Mouse (Mus musculus): Measurements from ENCODE around the gene Ush1c.

Gene Ush1c

DNA sequence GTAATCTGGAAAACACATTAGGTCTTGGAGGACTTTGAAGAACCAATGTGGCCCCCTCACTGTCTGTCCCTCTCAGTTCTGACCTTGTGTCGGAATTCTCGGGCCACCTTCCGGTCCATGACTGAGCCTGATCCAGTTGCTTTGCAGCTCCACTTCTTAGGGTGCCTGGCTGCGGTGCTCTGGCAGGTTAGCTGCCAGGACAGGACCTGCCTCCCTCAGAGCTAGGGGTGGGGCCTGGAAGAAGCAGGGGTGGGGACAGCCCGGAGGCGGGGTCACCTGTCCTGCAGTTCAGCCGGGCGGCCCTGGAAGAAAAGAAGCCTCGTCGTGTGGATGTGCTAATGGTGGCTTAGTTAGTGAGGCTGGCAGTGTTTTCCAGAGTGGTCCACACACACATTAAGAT, at the start of gene Ush1c:
TSS of gene Ush1c (minus strand) at position 158 of the 400 bp plus-strand sequence.
- in situ Hi-C loops (cut with MboI, MseI) = no loop called here

DNA sequence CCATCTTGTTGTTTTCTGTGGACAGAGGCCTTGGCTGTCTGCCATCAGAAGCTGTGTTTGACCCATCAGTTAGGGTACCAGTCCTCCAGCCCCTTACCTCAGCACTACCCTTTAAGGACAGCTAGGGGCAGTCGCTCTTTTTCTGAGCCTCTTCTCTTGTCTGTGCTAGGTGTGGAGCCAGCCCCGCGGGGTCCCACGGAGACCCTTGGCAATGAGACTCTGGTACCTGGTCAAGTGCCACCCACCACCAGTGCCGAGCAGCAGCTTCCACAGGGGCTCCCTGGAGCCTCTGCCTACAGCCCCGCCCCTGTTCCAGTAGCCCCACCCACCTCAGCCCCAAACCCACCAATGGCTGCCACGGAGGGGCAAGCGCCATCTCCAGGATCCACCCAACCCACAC, 48.7 kb upstream of the Ush1c start:
- in situ Hi-C loops (cut with MboI, MseI) = no loop called here

DNA sequence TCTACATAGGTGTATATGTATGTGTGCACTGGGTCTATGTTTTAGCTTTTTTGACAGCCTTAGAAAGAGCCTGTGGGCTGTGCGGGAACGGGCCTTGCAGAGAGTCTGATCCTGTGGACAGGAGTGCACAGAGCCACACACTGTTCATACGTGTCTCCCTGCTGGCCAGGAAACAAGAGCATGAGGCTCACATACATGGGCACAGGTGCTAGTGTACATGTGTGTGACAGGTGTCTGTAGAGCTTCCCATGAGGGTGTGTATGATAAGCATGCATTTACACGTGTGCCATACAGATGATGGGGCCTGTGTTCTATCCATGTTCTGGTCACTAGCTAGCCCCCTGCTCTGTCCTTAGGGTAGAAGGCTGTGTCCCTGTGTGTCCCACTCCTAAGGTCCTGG, 48.1 kb upstream of the Ush1c start:
- in situ Hi-C loops (cut with MboI, MseI) = no loop called here

DNA sequence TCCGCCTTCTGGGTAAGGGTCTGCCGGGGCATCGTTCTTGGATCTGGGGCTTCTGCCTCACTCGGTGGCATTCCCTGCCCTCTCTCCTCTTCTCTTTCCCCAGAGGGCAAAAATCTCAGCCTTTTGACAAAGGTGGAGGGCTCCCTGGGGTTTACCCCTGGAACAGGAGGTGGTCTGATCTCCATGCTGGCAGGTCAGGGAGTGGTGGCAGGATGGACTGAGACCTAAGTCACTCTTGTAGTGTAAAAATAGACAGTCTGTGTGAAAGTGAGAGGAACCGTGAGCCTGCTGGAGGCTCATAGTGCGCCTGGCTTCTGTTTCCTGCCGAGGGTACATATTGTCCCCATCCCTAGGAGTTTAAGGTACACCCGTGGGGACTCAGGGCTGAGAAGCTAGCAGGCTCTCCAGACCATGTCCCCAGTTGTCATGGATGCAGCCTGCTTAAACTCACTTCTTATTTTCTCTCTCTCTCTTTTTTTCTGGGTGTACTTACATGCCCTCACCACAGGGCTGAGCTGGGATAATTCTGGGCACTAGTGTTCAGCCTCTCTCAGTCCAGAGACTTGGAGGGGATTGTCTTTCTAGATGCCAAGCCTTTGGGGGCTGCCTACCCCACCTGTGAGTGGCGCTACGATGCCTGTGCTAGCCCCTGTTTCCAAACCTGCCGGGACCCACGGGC, 47.0 kb upstream of the Ush1c start:
- in situ Hi-C loops (cut with MboI, MseI) = no loop called here

DNA sequence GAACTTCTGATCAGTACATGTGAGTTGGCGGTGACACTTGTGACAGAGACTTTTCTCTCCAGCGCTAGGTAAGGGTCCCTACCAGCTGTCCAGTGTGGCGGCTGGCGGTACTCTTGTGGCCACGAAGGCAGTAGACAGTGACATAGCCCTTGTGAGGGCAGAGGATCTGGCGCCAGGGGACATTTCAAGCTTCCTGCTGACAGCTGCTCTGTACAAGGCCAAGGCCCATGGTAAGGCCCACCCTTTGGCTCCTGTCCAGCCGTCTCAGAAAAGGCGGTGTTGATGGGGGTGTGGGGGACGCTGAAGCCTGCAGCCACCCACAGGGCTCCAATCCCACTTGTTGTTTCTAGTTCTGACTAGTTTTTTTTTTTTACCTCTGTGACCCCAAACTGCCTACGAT, 45.4 kb upstream of the Ush1c start:
- in situ Hi-C loops (cut with MboI, MseI) = no loop called here

DNA sequence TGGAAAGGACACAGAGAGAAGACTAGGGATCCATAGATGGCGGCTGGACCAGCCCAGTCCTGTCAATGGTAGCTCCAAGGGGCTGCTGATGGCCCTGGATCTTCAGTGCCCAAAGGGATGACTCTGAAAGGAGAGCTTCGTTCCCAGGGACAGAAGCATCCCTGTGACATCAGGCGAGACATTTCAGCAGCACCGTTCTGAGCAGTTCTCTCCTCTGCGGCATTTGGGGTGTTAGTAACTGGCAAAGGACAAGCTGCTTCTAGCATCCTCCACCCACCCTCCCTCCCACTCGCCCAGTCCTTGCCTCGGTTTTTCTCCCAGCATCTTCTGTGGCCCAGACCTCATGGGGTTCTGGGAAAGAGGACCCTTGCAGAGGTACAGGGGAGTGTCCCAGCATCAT, 44.0 kb upstream of the Ush1c start:
- in situ Hi-C loops (cut with MboI, MseI) = no loop called here

DNA sequence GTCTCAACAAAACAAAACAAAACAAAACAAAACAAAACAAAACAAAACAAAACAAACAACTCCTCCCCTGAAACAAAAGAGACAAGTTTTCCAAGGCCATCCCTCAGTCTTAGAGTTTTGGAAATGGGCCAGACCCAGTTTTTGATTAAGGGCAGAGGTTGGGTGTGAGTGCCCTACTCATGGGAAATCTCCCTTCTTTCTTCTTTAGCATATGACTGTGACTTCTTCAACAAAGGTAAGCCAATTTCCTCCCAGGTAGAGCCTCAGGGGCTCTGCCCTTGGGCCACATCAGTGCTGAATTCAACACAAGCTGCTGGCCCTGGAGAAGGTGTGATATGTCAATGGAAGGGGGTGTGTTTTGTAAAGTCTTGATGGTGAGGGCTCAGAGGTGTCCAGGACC, 42.6 kb upstream of the Ush1c start:
- in situ Hi-C loops (cut with MboI, MseI) = no loop called here

DNA sequence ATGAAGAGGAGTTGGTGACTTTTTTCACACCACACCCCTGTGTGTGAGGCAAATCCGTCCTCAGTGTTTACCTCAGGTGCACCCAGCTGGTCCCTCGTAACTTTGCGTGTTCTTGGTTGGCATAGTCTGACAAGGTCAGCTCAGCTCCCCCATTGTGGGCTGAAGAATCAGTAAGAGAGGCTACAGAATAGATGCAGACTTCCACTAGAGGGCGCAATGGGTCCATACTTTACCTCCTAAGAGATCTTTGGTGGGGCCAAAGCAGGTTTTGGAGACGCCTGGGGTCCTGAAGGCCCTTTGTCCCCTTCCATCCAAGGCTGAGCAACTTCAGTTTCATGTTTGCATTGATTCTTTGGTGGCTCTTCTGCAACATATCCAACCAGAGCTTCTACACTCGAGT, 41.6 kb upstream of the Ush1c start:
- in situ Hi-C loops (cut with MboI, MseI) = no loop called here

DNA sequence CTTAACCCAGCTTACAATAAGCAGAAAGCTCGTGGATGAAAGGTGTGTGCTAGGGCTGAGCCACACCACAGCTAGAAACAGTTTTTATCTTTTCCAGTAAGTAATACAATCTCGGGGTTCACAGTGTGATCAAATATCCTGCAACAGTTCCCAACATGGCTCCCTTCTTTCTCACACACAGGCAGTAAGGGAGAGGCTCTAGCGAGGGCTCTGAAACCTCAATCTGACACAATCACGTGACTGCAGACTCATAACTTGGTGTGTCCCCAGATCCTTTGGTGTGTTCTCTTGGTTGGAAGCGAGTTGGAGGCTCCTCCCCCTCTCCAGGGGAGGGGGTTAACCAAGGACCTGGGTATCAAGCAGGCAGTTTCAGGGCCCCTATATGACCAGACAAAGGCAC, 37.9 kb upstream of the Ush1c start:
- in situ Hi-C loops (cut with MboI, MseI) = no loop called here

DNA sequence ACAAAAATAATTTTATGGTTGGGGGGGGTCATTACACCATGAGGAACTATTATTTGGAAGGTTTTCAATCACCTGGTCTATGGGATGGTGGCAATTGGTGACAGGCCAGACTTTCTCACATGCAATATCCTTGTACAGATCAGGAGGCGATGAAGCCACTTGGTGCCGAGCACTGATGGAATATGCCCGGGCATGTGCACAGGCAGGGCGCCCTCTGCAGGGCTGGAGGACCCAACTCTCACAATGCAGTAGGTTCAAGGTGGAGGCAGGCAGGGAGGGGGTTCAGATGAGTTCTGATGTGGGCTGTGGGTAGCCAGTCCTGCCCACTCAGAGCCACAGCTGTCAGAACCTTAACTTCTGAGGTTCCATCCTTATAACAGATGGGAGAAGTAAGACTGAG, 13.5 kb upstream of the Ush1c start:
- in situ Hi-C loops (cut with MboI, MseI) = no loop called here

DNA sequence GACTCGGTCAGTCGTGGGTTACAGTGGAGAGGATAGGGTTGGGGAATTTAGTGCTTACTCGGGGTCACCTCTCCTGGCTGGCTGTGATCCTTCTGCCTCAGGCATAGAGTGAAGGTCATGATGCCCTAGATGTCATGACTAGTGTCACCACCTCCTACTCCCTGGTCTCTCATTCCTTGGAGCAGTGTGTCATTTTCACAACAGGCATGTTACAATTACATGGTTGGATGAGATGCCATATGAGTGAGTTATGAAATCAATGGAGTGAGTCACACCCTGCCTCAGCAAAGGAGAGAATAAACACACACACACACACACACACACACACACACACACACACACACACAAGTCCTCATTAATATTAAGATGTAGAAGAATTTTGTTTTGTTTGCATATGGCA, 9.3 kb upstream of the Ush1c start:
- in situ Hi-C loops (cut with MboI, MseI) = no loop called here

DNA sequence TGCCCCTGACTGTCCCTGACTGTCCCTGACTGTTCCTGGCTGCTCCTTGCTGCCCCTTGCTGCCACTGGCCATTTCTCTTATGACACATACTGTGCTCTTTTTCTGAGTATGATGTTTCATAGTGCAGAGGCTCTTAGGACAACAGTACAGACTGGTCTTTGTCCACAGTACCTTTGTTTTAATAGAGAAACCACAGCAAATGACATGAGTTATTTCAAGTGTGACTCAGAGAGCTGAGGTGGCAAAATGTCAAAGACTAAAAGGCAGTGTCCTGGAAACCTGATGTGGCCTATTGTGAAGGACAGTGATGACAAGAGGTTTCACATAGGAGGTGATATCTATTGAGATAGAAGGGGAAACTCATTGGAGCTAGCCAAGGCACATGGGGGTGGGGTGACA, 8.6 kb upstream of the Ush1c start:
- in situ Hi-C loops (cut with MboI, MseI) = no loop called here

DNA sequence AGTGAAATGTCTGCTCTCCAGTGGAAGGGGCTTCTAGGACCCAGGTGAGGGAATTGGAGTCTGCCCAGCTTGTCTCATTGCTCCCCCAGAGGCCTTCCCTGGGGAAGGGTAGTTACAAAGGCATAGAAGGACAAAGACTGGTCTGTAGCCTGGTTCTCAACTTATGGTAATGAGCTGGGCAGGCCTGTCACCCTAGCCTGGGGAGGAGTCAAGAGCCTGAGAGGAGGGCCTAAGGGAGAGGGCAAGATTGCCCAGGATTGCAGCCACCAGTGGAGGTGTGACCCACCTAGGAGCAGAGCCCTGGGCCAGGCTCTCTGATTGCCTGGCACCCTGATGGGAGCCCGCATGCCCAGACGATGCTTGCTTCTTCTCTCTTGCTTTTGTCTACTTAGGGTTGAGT, 2.4 kb upstream of the Ush1c start, which contains the start of gene Otog:
TSS of gene Otog (plus strand) at position 292 of the 400 bp plus-strand sequence.
- in situ Hi-C loops (cut with MboI, MseI) = no loop called here

DNA sequence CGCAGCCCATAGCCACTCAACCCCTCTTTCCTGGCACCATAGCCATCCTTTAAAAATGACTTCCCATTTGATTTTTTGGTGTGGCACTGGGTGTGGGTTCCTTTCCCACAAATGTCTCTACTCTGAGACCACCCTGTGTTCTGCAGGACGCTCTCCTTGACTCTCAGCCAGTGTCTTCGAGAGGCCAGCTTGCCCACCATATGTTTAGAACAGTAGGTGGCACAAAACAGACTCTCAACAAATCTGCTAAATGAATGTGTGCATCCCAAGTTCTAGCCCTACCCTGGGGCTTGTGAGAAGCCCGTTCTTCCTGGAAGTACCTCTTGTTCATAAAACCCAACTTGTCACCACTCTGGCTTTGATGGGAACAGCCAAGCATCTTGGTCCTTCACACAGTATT, 1.8 kb upstream of the Ush1c start:
- in situ Hi-C loops (cut with MboI, MseI) = no loop called here

DNA sequence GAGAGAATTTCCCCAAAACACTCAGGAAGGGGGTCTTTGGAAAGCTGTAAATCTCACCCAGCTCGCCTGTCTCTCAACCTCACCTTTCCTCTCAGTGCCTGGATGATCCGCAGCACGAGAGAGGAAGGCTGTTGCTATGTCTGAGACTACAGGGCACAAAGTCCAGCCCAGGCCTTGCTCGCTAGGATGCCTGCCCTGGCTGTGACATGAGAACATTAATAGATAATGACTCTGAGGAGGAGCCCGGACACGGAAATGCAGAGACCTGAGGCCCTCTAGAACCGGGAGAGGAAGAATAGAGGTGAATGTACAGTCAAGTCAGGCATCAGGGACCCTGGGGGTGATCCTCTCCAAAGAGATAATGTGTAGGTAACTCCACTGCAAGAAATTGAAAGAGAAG, 1.1 kb downstream of the Ush1c start:
- in situ Hi-C loops (cut with MboI, MseI) = no loop called here

DNA sequence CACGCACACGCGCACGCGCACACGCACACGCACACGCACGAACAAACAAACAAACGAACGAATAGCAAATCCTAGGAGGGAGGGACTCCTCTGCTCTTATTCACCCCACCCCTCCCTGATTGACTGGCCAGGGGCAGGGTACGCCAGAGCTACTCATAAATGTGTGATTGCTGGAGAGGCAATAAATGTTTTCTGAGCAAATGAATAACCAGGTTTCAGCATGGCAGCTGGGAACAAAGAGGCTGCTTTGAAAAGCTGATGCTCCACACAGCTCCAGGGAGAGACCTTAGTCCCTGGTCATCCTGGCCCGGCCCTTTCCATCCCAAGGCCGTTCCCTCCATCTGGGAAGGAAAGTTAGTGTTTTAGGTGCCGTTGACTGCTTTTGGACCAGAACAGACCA, 1.9 kb downstream of the Ush1c start:
- in situ Hi-C loops (cut with MboI, MseI) = no loop called here

DNA sequence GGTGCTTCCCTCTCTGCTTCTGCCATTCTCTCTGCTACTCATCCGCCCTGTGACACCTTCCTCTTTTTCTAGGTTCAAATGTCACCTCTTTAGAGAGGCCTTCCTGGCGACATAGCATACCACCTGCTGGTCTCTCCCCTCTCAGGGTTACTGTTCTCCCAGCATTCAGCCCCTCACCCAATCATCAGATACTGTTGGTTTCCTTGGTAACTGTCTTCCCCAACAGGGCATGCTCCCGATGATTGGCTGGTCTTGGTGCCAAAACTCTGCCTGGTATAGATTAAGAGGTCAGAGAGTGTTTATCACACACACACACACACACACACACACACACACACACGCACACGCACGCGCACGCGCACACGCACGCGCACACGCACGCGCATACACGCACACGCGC, 2.4 kb downstream of the Ush1c start:
- in situ Hi-C loops (cut with MboI, MseI) = no loop called here

DNA sequence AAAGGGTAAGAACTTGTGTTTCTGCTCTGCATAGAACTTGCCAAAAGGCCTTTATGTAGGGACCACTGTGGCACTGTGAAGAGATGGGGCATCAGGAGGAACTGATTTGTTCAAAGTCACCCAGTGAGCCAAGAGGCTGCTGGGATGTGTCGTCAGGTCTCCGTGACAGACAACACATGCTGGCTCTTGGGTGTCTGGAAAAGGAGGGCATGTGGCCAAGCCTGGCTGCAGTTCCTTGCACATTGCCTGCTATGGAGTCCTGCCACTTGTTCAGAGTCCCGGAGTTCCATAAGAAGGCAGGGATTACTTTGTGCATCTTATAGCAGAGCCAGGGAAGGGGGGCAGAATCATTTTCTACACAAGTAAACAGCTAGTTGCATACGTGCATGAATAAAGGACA, 11.4 kb downstream of the Ush1c start:
- in situ Hi-C loops (cut with MboI, MseI) = no loop called here

DNA sequence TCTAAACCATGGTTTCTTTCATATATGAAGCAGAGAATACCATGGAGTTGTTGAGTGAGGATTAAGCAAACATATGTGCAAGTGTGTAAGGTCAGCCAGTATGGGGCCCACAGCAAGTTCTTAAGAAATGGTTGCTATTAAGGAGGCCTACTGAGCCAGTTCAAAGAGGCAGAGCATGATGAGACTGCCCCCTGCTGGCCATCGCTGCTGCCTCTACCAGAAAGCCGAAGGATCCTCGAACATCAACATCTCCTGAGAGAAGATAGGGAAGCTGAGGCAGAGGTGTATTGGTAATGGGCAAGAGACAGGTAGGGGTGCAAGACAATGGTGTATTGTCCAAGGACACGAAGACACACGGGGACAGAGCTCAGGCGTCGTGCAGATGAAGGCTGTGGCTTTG, 12.1 kb downstream of the Ush1c start:
- in situ Hi-C loops (cut with MboI, MseI) = no loop called here

DNA sequence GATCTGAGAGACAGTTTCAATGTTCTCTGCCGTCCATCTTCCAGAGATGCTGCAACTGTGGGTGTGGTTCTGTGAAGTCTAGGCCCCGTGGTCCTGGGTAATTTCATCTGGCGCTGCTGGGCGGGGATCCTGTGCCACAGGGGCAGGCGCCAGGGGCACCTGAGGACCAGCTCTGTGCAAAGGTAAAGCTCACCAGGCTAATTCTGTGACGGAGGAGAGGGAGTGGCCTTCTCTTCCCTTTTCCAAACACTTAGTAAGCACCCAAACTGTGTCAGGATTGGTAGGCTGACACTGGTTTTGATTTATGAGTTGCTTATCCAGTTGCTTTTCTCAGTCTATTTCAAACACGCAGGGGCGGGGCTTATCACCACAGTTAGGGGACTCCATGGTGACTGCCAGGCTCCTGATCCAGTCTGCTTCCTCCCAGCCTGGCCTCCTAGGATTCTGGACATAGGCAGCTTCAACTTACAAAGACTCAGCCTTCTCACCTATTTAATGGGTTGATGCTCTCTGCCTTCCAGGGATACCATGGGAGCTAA, 17.6 kb downstream of the Ush1c start:
- in situ Hi-C loops (cut with MboI, MseI) = loop anchor here (5.0 kb wide), 1 partner anchor 123 kb away; no protein-coding TSS in a partner anchor

DNA sequence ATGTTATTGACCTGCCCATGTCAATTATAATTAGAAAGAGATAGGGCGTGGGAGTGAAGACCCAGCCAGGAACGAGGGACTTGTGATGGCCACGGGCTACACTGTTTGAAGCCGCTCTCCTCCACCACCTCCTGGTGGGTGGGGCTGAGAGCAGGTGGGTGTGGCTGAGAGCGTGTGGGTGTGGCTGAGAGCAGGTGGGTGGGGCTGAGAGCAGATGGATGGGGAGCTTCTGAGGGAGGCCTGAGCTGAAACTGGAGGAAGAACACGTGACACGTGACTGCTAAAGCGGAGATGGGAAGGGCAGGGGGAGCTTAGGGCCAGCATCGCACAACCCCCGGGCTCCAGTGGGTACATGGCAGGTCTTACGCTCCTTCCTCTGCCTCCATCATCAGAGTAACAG, 19.9 kb downstream of the Ush1c start:
- in situ Hi-C loops (cut with MboI, MseI) = no loop called here

DNA sequence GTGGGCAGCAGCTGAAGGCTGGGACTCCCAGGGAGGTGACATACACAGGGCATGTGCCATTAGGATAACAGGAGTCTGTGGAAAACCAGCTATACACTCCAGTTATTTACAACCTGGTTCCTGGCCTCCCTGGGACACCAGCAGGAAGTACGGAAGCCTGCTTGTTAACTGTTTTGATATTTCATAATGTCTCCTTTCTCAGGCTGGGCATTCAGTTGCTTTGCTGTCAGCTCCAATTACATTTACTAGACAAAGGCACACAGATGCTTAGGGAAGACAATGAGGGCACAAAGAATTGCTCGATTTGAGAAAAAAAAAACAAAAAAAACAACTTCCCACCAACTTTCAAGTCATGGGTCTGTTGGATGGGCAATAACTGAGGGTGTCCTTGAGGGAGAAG, 21.8 kb downstream of the Ush1c start:
- in situ Hi-C loops (cut with MboI, MseI) = no loop called here

DNA sequence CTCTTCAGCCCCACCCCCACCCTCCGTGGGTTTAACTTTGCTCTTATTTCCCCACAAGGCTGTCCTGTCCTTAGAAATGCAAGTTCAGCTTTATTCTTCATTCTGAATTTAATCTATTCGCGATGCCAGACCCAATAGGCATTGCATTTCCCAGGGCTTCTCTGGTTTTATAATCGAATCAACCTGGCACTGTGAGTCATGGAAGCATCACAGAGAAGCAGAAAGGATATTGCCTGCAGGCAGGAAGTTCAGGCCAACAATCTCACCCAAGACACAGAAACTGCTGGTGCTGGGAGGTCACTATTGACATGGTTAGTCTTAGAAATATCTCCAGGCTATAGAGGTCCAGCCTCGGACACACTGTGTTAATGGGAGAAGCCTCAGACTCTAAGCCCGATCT, 28.0 kb downstream of the Ush1c start:
- in situ Hi-C loops (cut with MboI, MseI) = no loop called here

DNA sequence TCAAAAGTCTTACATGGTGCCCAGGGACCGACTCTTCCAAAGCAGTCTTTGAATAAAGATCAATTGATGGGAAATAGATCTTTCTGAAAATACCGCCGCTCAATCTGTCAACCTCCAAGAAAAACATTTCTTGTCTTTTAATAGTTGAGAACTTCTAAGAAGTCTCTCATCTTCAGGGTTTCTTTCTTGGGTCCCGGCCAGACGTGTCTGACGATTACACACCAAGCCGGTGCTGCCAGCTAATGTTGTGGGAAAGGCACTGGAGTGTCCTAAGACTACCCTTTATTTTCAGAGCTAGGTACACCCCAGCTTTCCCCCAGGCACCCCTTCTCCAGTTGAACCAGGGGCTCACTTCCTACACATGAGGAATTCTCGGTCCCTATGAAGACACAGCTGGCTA, 30.2 kb downstream of the Ush1c start:
- in situ Hi-C loops (cut with MboI, MseI) = no loop called here
